Mouse (Mus musculus): Measurements from ENCODE around the gene Gabrr3. TPM values are rescaled to one million over a fixed set of nuclear protein-coding genes. Genes with fewer than 3 reads are reported as not detected.

Gabrr3 gene
- polyA plus RNA-seq, 1 experiment: not detected

- DNase-seq (ENCODE audit: low spot score): no peak
Observed at GRCm38 (mm10) chr16:59469846-59470245, 62.7 kb downstream of the Gabrr3 start.

GRCm38 (mm10) chr16:59471637-59472278, 64.6 kb downstream of the Gabrr3 start, which contains the start of gene Riox2:
Gene Riox2, plus strand, starts transcription at chr16:59471775.
- DNase-seq (ENCODE audit: low spot score): peak; percentile 64

GRCm38 (mm10) chr16:59472546-59472945, 65.4 kb downstream of the Gabrr3 start:
- no peak for DNase-seq (ENCODE audit: low spot score)

- peak; percentile 32 for DNase-seq (ENCODE audit: low spot score)
Observed at GRCm38 (mm10) chr16:59474788-59475187, 67.7 kb downstream of the Gabrr3 start.

GRCm38 (mm10) chr16:59477955-59478354, 70.8 kb downstream of the Gabrr3 start:
- DNase-seq (ENCODE audit: low spot score): no peak

GRCm38 (mm10) chr16:59487239-59487638, 80.1 kb downstream of the Gabrr3 start:
- DNase-seq (ENCODE audit: low spot score): no peak

- DNase-seq (ENCODE audit: low spot score): no peak
Observed at GRCm38 (mm10) chr16:59487975-59488548, 80.9 kb downstream of the Gabrr3 start.

GRCm38 (mm10) chr16:59493199-59493598, 86.1 kb downstream of the Gabrr3 start:
- DNase-seq (ENCODE audit: low spot score): no peak

- DNase-seq (ENCODE audit: low spot score): no peak
Observed at GRCm38 (mm10) chr16:59497947-59498346, 90.8 kb downstream of the Gabrr3 start.

- DNase-seq (ENCODE audit: low spot score): no peak
Observed at GRCm38 (mm10) chr16:59499180-59499579, 92.0 kb downstream of the Gabrr3 start.

GRCm38 (mm10) chr16:59509830-59510229, 102.7 kb downstream of the Gabrr3 start:
- no peak for DNase-seq (ENCODE audit: low spot score)

Other genes with a start within 250 kb of the Gabrr3 start
- not detected in 2 replicates for gene Olfr196, start 236.9 kb upstream of the Gabrr3 start, polyA plus RNA-seq (2012; rRNA removed)
- gene Olfr198, start 203.8 kb upstream of the Gabrr3 start, polyA plus RNA-seq (2012; rRNA removed): not detected in 2 replicates
- not detected in 2 replicates for gene Olfr199, start 187.6 kb upstream of the Gabrr3 start, polyA plus RNA-seq (2012; rRNA removed)
- gene Olfr201, start 134.7 kb upstream of the Gabrr3 start, polyA plus RNA-seq (2012; rRNA removed): not detected in 2 replicates
- not detected in 2 replicates for gene Olfr202, start 120.5 kb upstream of the Gabrr3 start, polyA plus RNA-seq (2012; rRNA removed)
- not detected in 2 replicates for gene Olfr203, start 108.5 kb upstream of the Gabrr3 start, polyA plus RNA-seq (2012; rRNA removed)
- not detected in 2 replicates for gene Olfr204, start 89.1 kb upstream of the Gabrr3 start, polyA plus RNA-seq (2012; rRNA removed)
- gene Olfr205, start 76.2 kb upstream of the Gabrr3 start, polyA plus RNA-seq (2012; rRNA removed): not detected in 2 replicates
- gene Olfr206, start 58.1 kb upstream of the Gabrr3 start, polyA plus RNA-seq (2012; rRNA removed): not detected in 2 replicates
- not detected in 2 replicates for gene Olfr209, start 43.3 kb upstream of the Gabrr3 start, polyA plus RNA-seq (2012; rRNA removed)
- 17.1 and 21.9 TPM in 2 replicates for gene Riox2, start 64.4 kb downstream of the Gabrr3 start, polyA plus RNA-seq (2012; rRNA removed)
- 25.8 and 31.1 TPM in 2 replicates for gene Crybg3, start 193.6 kb downstream of the Gabrr3 start, polyA plus RNA-seq (2012; rRNA removed)
- gene Arl6, start 232.1 kb downstream of the Gabrr3 start, polyA plus RNA-seq (2012; rRNA removed): 13.1 and 16.1 TPM in 2 replicates